Mouse (Mus musculus) heart, postnatal 0 days (tissue): ENCODE results near the gene Scin. TPM values are rescaled to one million over a fixed set of nuclear protein-coding genes. Genes with fewer than 3 reads are reported as not detected.

Experiments
- ATAC-seq: fragments of 200-750 bp; cut with Nextera tagmentation; 2 replicates; pipeline ENCODE4 v1.8.0; 2017; ENCODE audit warnings: low read depth, moderate number of reproducible peaks, moderate library complexity; ENCODE audit not compliant: insufficient read depth
- DNase-seq: peaks from one replicate; pipeline ENCODE4 v3.0.0-alpha.2; 2016; ENCODE audit warnings: low spot score
- H3K27ac ChIP-seq: fragments of 300-500 bp; sonication (generic); 2 replicates; pipeline ENCODE4 v1.5.1; 2014; ENCODE audit warnings: low read depth, mild to moderate bottlenecking
- H3K27me3 ChIP-seq: fragments of 300-500 bp; sonication (generic); 2 replicates; pipeline ENCODE4 v1.6.1; 2014; ENCODE audit warnings: low read length, mixed read lengths; ENCODE audit not compliant: control insufficient read depth, insufficient read depth
- H3K36me3 ChIP-seq: fragments of 300-500 bp; sonication (generic); replicated peaks from 2 replicates; pipeline ENCODE4 v1.6.1; 2014; ENCODE audit warnings: low read length, mixed read lengths; ENCODE audit not compliant: control insufficient read depth, insufficient read depth
- H3K4me1 ChIP-seq: fragments of 300-500 bp; sonication (generic); 2 replicates; pipeline ENCODE4 v1.6.1; 2014; ENCODE audit warnings: antibody characterized with exemption; ENCODE audit not compliant: control insufficient read depth, insufficient read depth
- H3K4me2 ChIP-seq: fragments of 300-500 bp; sonication (generic); 2 replicates; pipeline ENCODE4 v1.6.1; 2014; ENCODE audit warnings: low read depth, mild to moderate bottlenecking, low read length, moderate library complexity
- H3K4me3 ChIP-seq: fragments of 300-500 bp; sonication (generic); 2 replicates; pipeline ENCODE4 v1.5.1; 2014; ENCODE audit warnings: low read depth, low read length
- H3K9ac ChIP-seq: fragments of 300-500 bp; sonication (generic); replicated peaks from 2 replicates; pipeline ENCODE4 v1.6.1; 2014; ENCODE audit warnings: low read depth, low read length, mixed read lengths
- H3K9me3 ChIP-seq: fragments of 300-500 bp; sonication (generic); replicated peaks from 2 replicates; pipeline ENCODE4 v1.6.1; 2016; ENCODE audit warnings: low read length; ENCODE audit not compliant: control insufficient read depth
- CTCF ChIP-seq: IDR thresholded peaks from 2 replicates; pipeline ENCODE4 v1.5.1; 2016; ENCODE audit warnings: antibody characterized with exemption, control low read depth, low read depth
- EP300 ChIP-seq: IDR thresholded peaks from 2 replicates; pipeline ENCODE4 v1.6.1; 2016; ENCODE audit warnings: antibody characterized with exemption, low read depth
- WGBS: fragments of 180-500 bp; shearing (Covaris S2); extraction: QIAGEN DNeasy Blood & Tissue Kit; methylation state at CpG from one replicate; pipeline ENCODE4 v1.1.7; 2014; 5-methylcytosine and 5-hydroxymethylcytosine counted together
- polyA plus RNA-seq: library from polyadenylated mRNA; unstranded; fragments of >200 nt; fragmentation: Nextera tagmentation; extraction: Ambion mirVana; gene quantifications from 2 replicates; pipeline ENCODE4 v1.2.1, GENCODE M21; 2015
- total RNA-seq: library from RNA; depleted of rRNA; stranded (reverse); fragments of >200 nt; gene quantifications from 2 replicates; pipeline ENCODE4 v1.2.3, GENCODE M21; 2014; ENCODE audit warnings: low replicate concordance

The Scin gene
- total and polyA plus RNA-seq, 2 experiments from 2014 or later = 2.7 TPM

GRCm38 (mm10) chr12:40047024-40047423 is 87.0 kb downstream of the Scin start:
- ATAC-seq = no peak
- no peak overlapping the region for H3K27ac ChIP-seq
- H3K36me3 ChIP-seq = no peaks in the 10 kb centered on the region
- no peak overlapping the region for H3K4me3 ChIP-seq
- 47% methylated on average over 1 of the region's 1 CpGs for WGBS
- no peaks in the 10 kb centered on the region for H3K9me3 ChIP-seq
- TF ChIP-seq EP300 (no peak), CTCF (no peak)
- no peaks in the 10 kb centered on the region for H3K4me1 ChIP-seq
- no peak overlapping the region for H3K9ac ChIP-seq
- no peak for DNase-seq
- no peaks in the 10 kb centered on the region for H3K27me3 ChIP-seq
- no peak overlapping the region for H3K4me2 ChIP-seq

GRCm38 (mm10) chr12:40043816-40044585 is 90.0 kb downstream of the Scin start:
- TF ChIP-seq EP300 (no peak), CTCF (no peak)
- 83% methylated on average over 8 of the region's 8 CpGs for WGBS
- Histone ChIP-seq H3K9me3 (no peaks in the 10 kb centered on the region), H3K36me3 (no peaks in the 10 kb centered on the region), H3K27ac (no peak overlapping the region), H3K4me3 (no peak overlapping the region), H3K27me3 (no peaks in the 10 kb centered on the region), H3K4me2 (no peak overlapping the region), H3K4me1 (no peaks in the 10 kb centered on the region), H3K9ac (no peak overlapping the region)
- DNase-seq = no peak
- no peak for ATAC-seq

GRCm38 (mm10) chr12:40040067-40040466 is 94.0 kb downstream of the Scin start:
- Histone ChIP-seq H3K27ac (no peak overlapping the region), H3K4me1 (peaks cover 12% of the 10 kb centered on the region; the same call in 1 of the 2 replicates), H3K9ac (no peak overlapping the region), H3K4me3 (no peak overlapping the region), H3K9me3 (no peaks in the 10 kb centered on the region), H3K4me2 (no peak overlapping the region), H3K27me3 (no peaks in the 10 kb centered on the region), H3K36me3 (no peaks in the 10 kb centered on the region)
- peak; percentile 46 for DNase-seq
- TF ChIP-seq EP300 (no peak), CTCF (peak; percentile 61)
- ATAC-seq = no peak

- Histone ChIP-seq H3K4me2 (peak within 1 kb of the TSS; percentile 76), H3K27me3 (no peaks in the 10 kb centered on the region), H3K4me3 (peak within 1 kb of the TSS; percentile 95), H3K36me3 (no peaks in the 10 kb centered on the region), H3K9ac (peak within 1 kb of the TSS; percentile 89), H3K27ac (peak within 1 kb of the TSS; percentile 97), H3K9me3 (no peaks in the 10 kb centered on the region), H3K4me1 (peaks cover 12% of the 10 kb centered on the region; the same call in 1 of the 2 replicates)
- peak; percentile 91 for ATAC-seq
- DNase-seq = peak; percentile 86
- WGBS = under 1% methylated on average over 51 of the region's 68 CpGs
- TF ChIP-seq CTCF = no peak
- TF ChIP-seq EP300 = 0 out of 2 replicates have a peak, but pooled peaks have one; percentile 29
Measured at GRCm38 (mm10) chr12:40037876-40038463, 96.1 kb downstream of the Scin start, which contains the start of gene Arl4a. Gene Arl4a, minus strand, starts transcription at chr12:40038025.

- Histone ChIP-seq H3K4me2 (peak overlapping the region; percentile 76), H3K27ac (peak overlapping the region; percentile 97), H3K4me1 (peaks cover 12% of the 10 kb centered on the region; the same call in 1 of the 2 replicates), H3K9me3 (no peaks in the 10 kb centered on the region), H3K27me3 (no peaks in the 10 kb centered on the region), H3K36me3 (no peaks in the 10 kb centered on the region), H3K4me3 (peak overlapping the region; percentile 95), H3K9ac (peak overlapping the region; percentile 89)
- ATAC-seq = peak; percentile 97
- peak; percentile 95 for DNase-seq
- peak; percentile 19; the same call in 1 of the 2 replicates for TF ChIP-seq EP300
- TF ChIP-seq CTCF = peak; percentile 69
- under 1% methylated on average over 55 of the region's 60 CpGs for WGBS
Measured at GRCm38 (mm10) chr12:40037226-40037813, 96.7 kb downstream of the Scin start.
